Mouse (Mus musculus) spleen, embryonic (tissue): ENCODE data around the gene Lmo7.

Experiments
- CTCF ChIA-PET: fragments of 350-600 bp; sonication (Branson Sonifier 250); formaldehyde crosslinking; loops from one replicate; lab custom pipeline; 2022; lab: Charles Lee

Lmo7 gene

GRCm38 (mm10) chr14:101872846-101873245 lies 143.1 kb downstream of the Lmo7 start:
- CTCF ChIA-PET: no interaction called here

- CTCF ChIA-PET: no interaction called here
These were observed 148.7 kb downstream of the Lmo7 start for GRCm38 (mm10) chr14:101878346-101879049.

GRCm38 (mm10) chr14:101879050-101879694 lies 149.4 kb downstream of the Lmo7 start:
- CTCF ChIA-PET: no interaction called here

GRCm38 (mm10) chr14:101882966-101883365 lies 153.2 kb downstream of the Lmo7 start:
- CTCF ChIA-PET: interaction anchor here (0.7 kb wide), 1 partner anchor 297 kb away, joined by 10 read pairs; no protein-coding TSS in a partner anchor

GRCm38 (mm10) chr14:101883787-101884186 lies 154.0 kb downstream of the Lmo7 start:
- CTCF ChIA-PET: no interaction called here

- CTCF ChIA-PET: no interaction called here
These were observed 156.6 kb downstream of the Lmo7 start for GRCm38 (mm10) chr14:101886320-101886719.

GRCm38 (mm10) chr14:101891903-101892448 lies 162.2 kb downstream of the Lmo7 start:
- CTCF ChIA-PET: no interaction called here

- CTCF ChIA-PET: no interaction called here
These were observed 162.7 kb downstream of the Lmo7 start for GRCm38 (mm10) chr14:101892496-101892895.

- CTCF ChIA-PET: no interaction called here
These were observed 163.5 kb downstream of the Lmo7 start for GRCm38 (mm10) chr14:101893215-101893614.

GRCm38 (mm10) chr14:101898250-101898649 lies 168.5 kb downstream of the Lmo7 start:
- CTCF ChIA-PET: no interaction called here

- CTCF ChIA-PET: no interaction called here
These were observed 171.7 kb downstream of the Lmo7 start for GRCm38 (mm10) chr14:101901496-101901895.

GRCm38 (mm10) chr14:101901976-101902375 lies 172.2 kb downstream of the Lmo7 start:
- CTCF ChIA-PET: no interaction called here

- CTCF ChIA-PET: no interaction called here
These were observed 174.0 kb downstream of the Lmo7 start for GRCm38 (mm10) chr14:101903722-101904121.

GRCm38 (mm10) chr14:101911983-101912382 lies 182.2 kb downstream of the Lmo7 start:
- CTCF ChIA-PET: no interaction called here

- CTCF ChIA-PET: no interaction called here
These were observed 182.6 kb downstream of the Lmo7 start for GRCm38 (mm10) chr14:101912392-101912791.

- CTCF ChIA-PET: no interaction called here
These were observed 184.6 kb downstream of the Lmo7 start for GRCm38 (mm10) chr14:101914321-101914720.

GRCm38 (mm10) chr14:101915867-101916266 lies 186.1 kb downstream of the Lmo7 start:
- CTCF ChIA-PET: no interaction called here

- CTCF ChIA-PET: interaction anchor here (0.6 kb wide), 1 partner anchor 58 kb away, joined by 3 read pairs; no protein-coding TSS in a partner anchor
These were observed 188.7 kb downstream of the Lmo7 start for GRCm38 (mm10) chr14:101918471-101918870.

- CTCF ChIA-PET: no interaction called here
These were observed 198.0 kb downstream of the Lmo7 start for GRCm38 (mm10) chr14:101927646-101928244.

GRCm38 (mm10) chr14:101930576-101931447 lies 201.1 kb downstream of the Lmo7 start:
- CTCF ChIA-PET: no interaction called here

GRCm38 (mm10) chr14:101931448-101931750 lies 201.6 kb downstream of the Lmo7 start:
- CTCF ChIA-PET: no interaction called here

- CTCF ChIA-PET: no interaction called here
These were observed 203.8 kb downstream of the Lmo7 start for GRCm38 (mm10) chr14:101933551-101933950.
